In the genomic region with DNA sequence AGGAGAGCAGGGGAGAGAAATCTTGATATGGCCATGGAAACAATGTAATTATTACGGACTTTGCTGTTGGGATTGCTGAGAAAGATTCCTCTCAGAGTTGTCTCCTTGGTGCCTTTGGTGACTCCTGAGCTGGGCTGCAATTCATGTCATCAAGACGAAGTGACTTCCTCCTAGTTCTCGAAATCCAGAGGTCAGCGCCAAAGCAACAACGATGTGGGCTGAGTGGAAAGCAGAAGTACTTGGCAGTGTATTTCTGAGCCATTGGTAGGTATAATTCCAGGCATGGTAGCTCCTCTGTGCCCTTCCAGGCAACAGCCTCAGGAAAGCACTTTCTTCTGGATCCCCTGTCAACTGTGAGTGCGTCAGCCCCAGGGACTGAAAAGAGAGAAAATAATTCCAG, we compare ENCODE assay signal across 17 mouse cellular contexts. TPM values are rescaled to one million over a fixed set of nuclear protein-coding genes. Genes with fewer than 3 reads are reported as not detected.
DNase-seq lines count a peak whose midpoint lies in the region; ATAC-seq and TF ChIP-seq lines count a peak whose summit lies in the region.
"Had no signal": no experiment of that assay in that cellular context is flagged by ENCODE, and none has a peak within 500 bp of the region (broad histone marks: within the 10 kb centered on the region; RNA-seq: fewer than 3 reads in every experiment).

No protein-coding gene starts in this region.

- no peaks in the 10 kb centered on the region for H3K9me3 ChIP-seq in hindbrain, postnatal 0 days (ENCODE audit: low read length)
- H3K9me3 ChIP-seq in hindbrain, embryonic 12.5 days (replicated peaks), result no peaks in the 10 kb centered on the region
- no peaks in the 10 kb centered on the region for H3K9me3 ChIP-seq in midbrain, embryonic 16.5 days (replicated peaks; ENCODE audit: control insufficient read depth, low read length, poor library complexity, severe bottlenecking)
- no peaks in the 10 kb centered on the region for H3K9me3 ChIP-seq in midbrain, embryonic 11.5 days (ENCODE audit: control insufficient read depth, low read length)
- H3K9me3 ChIP-seq in forebrain, embryonic 12.5 days, result no peaks in the 10 kb centered on the region
- H3K9me3 ChIP-seq: embryonic facial prominence, embryonic 13.5 days; forebrain, embryonic 15.5 days; lung, embryonic 15.5 days; neural tube, embryonic 12.5 days had no signal

- peak; percentile 3 for DNase-seq in hindbrain, postnatal 0 days (ENCODE audit: low spot score)
- no peak for DNase-seq in midbrain, embryonic 11.5 days (ENCODE audit: low spot score, missing footprints)
- DNase-seq in adrenal gland, adult 8-10 months, result no peak
- DNase-seq: adrenal gland, adult 2 months; cerebellum, adult 9-11 months; gastrocnemius, postnatal 25 days; kidney, adult 18-20 months; layer of hippocampus, postnatal 36 days had no signal

- H3K4me3 ChIP-seq in hindbrain, postnatal 0 days (ENCODE audit: low read length), result no peak overlapping the region
- H3K4me3 ChIP-seq in hindbrain, embryonic 12.5 days, result no peak overlapping the region
- no peak overlapping the region for H3K4me3 ChIP-seq in midbrain, embryonic 16.5 days (ENCODE audit: low read depth, low read length)
- H3K4me3 ChIP-seq in midbrain, embryonic 11.5 days (ENCODE audit: low read depth, low read length), result no peak overlapping the region
- no peak overlapping the region for H3K4me3 ChIP-seq in forebrain, embryonic 12.5 days (replicated peaks)
- H3K4me3 ChIP-seq: embryonic facial prominence, embryonic 13.5 days; forebrain, embryonic 15.5 days; lung, embryonic 15.5 days; neural tube, embryonic 12.5 days had no signal

- no peaks in the 10 kb centered on the region for H3K4me1 ChIP-seq in hindbrain, postnatal 0 days (ENCODE audit: insufficient read depth, low read length)
- H3K4me1 ChIP-seq in hindbrain, embryonic 12.5 days, result no peaks in the 10 kb centered on the region
- H3K4me1 ChIP-seq in midbrain, embryonic 16.5 days (ENCODE audit: control insufficient read depth, insufficient read depth, low read length), result no peaks in the 10 kb centered on the region
- no peaks in the 10 kb centered on the region for H3K4me1 ChIP-seq in midbrain, embryonic 11.5 days (ENCODE audit: control insufficient read depth, insufficient read depth, low read length)
- no peaks in the 10 kb centered on the region for H3K4me1 ChIP-seq in forebrain, embryonic 12.5 days
- H3K4me1 ChIP-seq: embryonic facial prominence, embryonic 13.5 days; lung, embryonic 15.5 days; neural tube, embryonic 12.5 days had no signal

- H3K36me3 ChIP-seq in hindbrain, postnatal 0 days (ENCODE audit: insufficient read depth, low read length), result no peaks in the 10 kb centered on the region
- no peaks in the 10 kb centered on the region for H3K36me3 ChIP-seq in hindbrain, embryonic 12.5 days
- no peaks in the 10 kb centered on the region for H3K36me3 ChIP-seq in midbrain, embryonic 16.5 days (ENCODE audit: control insufficient read depth, insufficient read depth, low read length)
- H3K36me3 ChIP-seq in midbrain, embryonic 11.5 days (ENCODE audit: control insufficient read depth, insufficient read depth, low read length), result no peaks in the 10 kb centered on the region
- no peaks in the 10 kb centered on the region for H3K36me3 ChIP-seq in forebrain, embryonic 12.5 days (replicated peaks)
- H3K36me3 ChIP-seq: embryonic facial prominence, embryonic 13.5 days; forebrain, embryonic 15.5 days; lung, embryonic 15.5 days; neural tube, embryonic 12.5 days had no signal

- TF ChIP-seq CTCF in hindbrain, postnatal 0 days (IDR thresholded peaks at IDR 0.05; ENCODE audit: low read depth), result no peak

- no peak overlapping the region for H3K4me2 ChIP-seq in hindbrain, postnatal 0 days (ENCODE audit: low read depth, low read length)
- H3K4me2 ChIP-seq in hindbrain, embryonic 12.5 days (replicated peaks), result no peak overlapping the region
- H3K4me2 ChIP-seq in midbrain, embryonic 16.5 days (ENCODE audit: low read length), result no peak overlapping the region
- H3K4me2 ChIP-seq in midbrain, embryonic 11.5 days, result no peak overlapping the region
- H3K4me2 ChIP-seq in forebrain, embryonic 12.5 days, result no peak overlapping the region
- H3K4me2 ChIP-seq: embryonic facial prominence, embryonic 13.5 days; forebrain, embryonic 15.5 days; lung, embryonic 15.5 days; neural tube, embryonic 12.5 days had no signal

- no peaks in the 10 kb centered on the region for H3K27me3 ChIP-seq in hindbrain, postnatal 0 days (ENCODE audit: insufficient read depth, low read length)
- no peaks in the 10 kb centered on the region for H3K27me3 ChIP-seq in hindbrain, embryonic 12.5 days
- no peaks in the 10 kb centered on the region for H3K27me3 ChIP-seq in midbrain, embryonic 16.5 days (ENCODE audit: control insufficient read depth, insufficient read depth, low read depth, low read length)
- no peaks in the 10 kb centered on the region for H3K27me3 ChIP-seq in midbrain, embryonic 11.5 days (ENCODE audit: control insufficient read depth, insufficient read depth, low read length)
- no peaks in the 10 kb centered on the region for H3K27me3 ChIP-seq in forebrain, embryonic 12.5 days
- H3K27me3 ChIP-seq: embryonic facial prominence, embryonic 13.5 days; forebrain, embryonic 15.5 days; lung, embryonic 15.5 days; neural tube, embryonic 12.5 days had no signal

- no peak overlapping the region for H3K9ac ChIP-seq in hindbrain, postnatal 0 days (replicated peaks; ENCODE audit: low read length)
- no peak overlapping the region for H3K9ac ChIP-seq in hindbrain, embryonic 12.5 days
- no peak overlapping the region for H3K9ac ChIP-seq in midbrain, embryonic 16.5 days (ENCODE audit: low read depth, low read length)
- no peak overlapping the region for H3K9ac ChIP-seq in midbrain, embryonic 11.5 days (ENCODE audit: low read length)
- H3K9ac ChIP-seq in forebrain, embryonic 12.5 days, result no peak overlapping the region
- H3K9ac ChIP-seq: embryonic facial prominence, embryonic 13.5 days; forebrain, embryonic 15.5 days; lung, embryonic 15.5 days; neural tube, embryonic 12.5 days had no signal

- ATAC-seq in hindbrain, postnatal 0 days, result no peak
- ATAC-seq in hindbrain, embryonic 12.5 days (ENCODE audit: low FRiP score), result no peak
- ATAC-seq in midbrain, embryonic 16.5 days, result peak; percentile 39; the same call in 1 of the 2 replicates
- ATAC-seq in midbrain, embryonic 11.5 days (ENCODE audit: low FRiP score), result no peak
- peak; percentile 97 to 98 for ATAC-seq in hematopoietic stem cell, adult 5-6 weeks (replicated peaks in 1 of 2; ENCODE audit: insufficient read depth in 1 of 2, low FRiP score in 2 of 2, low TSS enrichment in 1 of 2, low read depth in 1 of 2, poor library complexity in 2 of 2, severe bottlenecking in 2 of 2)
- ATAC-seq in forebrain, embryonic 12.5 days (ENCODE audit: low FRiP score), result no peak

- 70% methylated on average over 6 of the region's 6 CpGs for WGBS in hindbrain, postnatal 0 days
- WGBS in hindbrain, embryonic 12.5 days, result 88% methylated on average over 6 of the region's 6 CpGs
- 86% methylated on average over 6 of the region's 6 CpGs for WGBS in midbrain, embryonic 16.5 days
- 93% methylated on average over 6 of the region's 6 CpGs for WGBS in midbrain, embryonic 11.5 days
- WGBS in forebrain, embryonic 12.5 days, result 88% methylated on average over 6 of the region's 6 CpGs

- H3K27ac ChIP-seq in hindbrain, postnatal 0 days, result no peak overlapping the region
- H3K27ac ChIP-seq in hindbrain, embryonic 12.5 days, result no peak overlapping the region
- no peak overlapping the region for H3K27ac ChIP-seq in midbrain, embryonic 16.5 days (ENCODE audit: low read length)
- H3K27ac ChIP-seq in midbrain, embryonic 11.5 days (ENCODE audit: low read depth, low read length), result no peak overlapping the region
- H3K27ac ChIP-seq in forebrain, embryonic 12.5 days, result no peak overlapping the region
- H3K27ac ChIP-seq: embryonic facial prominence, embryonic 13.5 days; forebrain, embryonic 15.5 days; kidney, postnatal 0 days; lung, embryonic 15.5 days; neural tube, embryonic 12.5 days had no signal

RNA-seq across cellular contexts. Expression of a gene that starts 39.8 kb away (rescaled TPM):
- 9.9 and 10.0 TPM in 2 replicates for total RNA-seq in hindbrain, postnatal 0 days (2014; rRNA removed)
- polyA plus RNA-seq in hindbrain, postnatal 0 days (2015; fragmentation: Nextera tagmentation; extraction: Ambion mirVana), result 14.8 and 15.8 TPM in 2 replicates
- 15.4 and 17.8 TPM in 2 replicates for polyA plus RNA-seq in hindbrain, embryonic 12.5 days (2016; fragmentation: Nextera tagmentation; extraction: Ambion mirVana)
- polyA plus RNA-seq in midbrain, embryonic 16.5 days (2015; fragmentation: Nextera tagmentation; extraction: Ambion mirVana), result 11.4 and 11.6 TPM in 2 replicates
- polyA plus RNA-seq in midbrain, embryonic 11.5 days (2014; fragmentation: Nextera tagmentation; extraction: Ambion mirVana), result 12.7 and 12.8 TPM in 2 replicates
- 7.6 and 11.1 TPM in 2 replicates for total RNA-seq in hematopoietic stem cell, adult 5-6 weeks (2017)
- 15.7 and 16.7 TPM in 2 replicates for polyA plus RNA-seq in forebrain, embryonic 12.5 days (2016; fragmentation: Nextera tagmentation; extraction: Ambion mirVana)
- 1 to 10 TPM; 4.5 to 5.7 (median 4.8) TPM for total RNA-seq in adrenal gland, adult 8-10 months (2022)

RNA-seq across cellular contexts. Expression of a gene that starts 44.1 kb away (rescaled TPM):
- 2.0 and 3.0 TPM in 2 replicates for total RNA-seq in hindbrain, postnatal 0 days (2014; rRNA removed)
- polyA plus RNA-seq in hindbrain, postnatal 0 days (2015; fragmentation: Nextera tagmentation; extraction: Ambion mirVana), result not detected in 2 replicates
- not detected in 2 replicates for polyA plus RNA-seq in hindbrain, embryonic 12.5 days (2016; fragmentation: Nextera tagmentation; extraction: Ambion mirVana)
- polyA plus RNA-seq in midbrain, embryonic 16.5 days (2015; fragmentation: Nextera tagmentation; extraction: Ambion mirVana), result not detected in 2 replicates
- not detected in 2 replicates for polyA plus RNA-seq in midbrain, embryonic 11.5 days (2014; fragmentation: Nextera tagmentation; extraction: Ambion mirVana)
- 0.31 and 1.0 TPM in 2 replicates for total RNA-seq in hematopoietic stem cell, adult 5-6 weeks (2017)
- not detected in 2 replicates for polyA plus RNA-seq in forebrain, embryonic 12.5 days (2016; fragmentation: Nextera tagmentation; extraction: Ambion mirVana)
- total RNA-seq in adrenal gland, adult 8-10 months (2022), result under 1 TPM in 3 of 4 experiments, not detected in 1; 0.12 to 0.27 (median 0.17) TPM
- polyA plus RNA-seq: embryonic facial prominence, embryonic 13.5 days; forebrain, embryonic 15.5 days; kidney, postnatal 0 days; lung, embryonic 15.5 days; neural tube, embryonic 12.5 days had no signal

Comparison
In these comparisons a context has a peak if more than half of its experiments do, and no peak if none do; other contexts are left out.
1. ATAC-seq: peak in midbrain, embryonic 16.5 days (single experiment) and hematopoietic stem cell, adult 5-6 weeks (2 of 2); none in hindbrain, postnatal 0 days (single experiment), hindbrain, embryonic 12.5 days (single experiment), midbrain, embryonic 11.5 days (single experiment) and forebrain, embryonic 12.5 days (single experiment).